ENCODE assay signal across 23 mouse cellular contexts in genomic region chr9:61175381-61175780, GRCm38 (mm10).
DNase-seq lines count a peak whose midpoint lies in the region; ATAC-seq and TF ChIP-seq lines count a peak whose summit lies in the region.
"Had no signal": no experiment of that assay in that cellular context is flagged by ENCODE, and none has a peak within 500 bp of the region (broad histone marks: within the 10 kb centered on the region; RNA-seq: fewer than 3 reads in every experiment).

No protein-coding gene starts in this region.

- no peak overlapping the region for H3K4me3 ChIP-seq in liver, adult 2 months (ENCODE audit: insufficient read depth, low read depth, low read length)
- no peak overlapping the region for H3K4me3 ChIP-seq in liver, embryonic 12.5 days
- no peak overlapping the region for H3K4me3 ChIP-seq in intestine, embryonic 15.5 days (replicated peaks)
- H3K4me3 ChIP-seq in intestine, postnatal 0 days (ENCODE audit: low read depth, low read length) = no peak overlapping the region
- H3K4me3 ChIP-seq: embryonic facial prominence, embryonic 10.5 days; embryonic facial prominence, embryonic 12.5 days; forebrain, embryonic 13.5 days; forebrain, embryonic 15.5 days had no signal

- H3K4me1 ChIP-seq in liver, adult 2 months (ENCODE audit: control insufficient read depth, insufficient read depth, low read length) = no peaks in the 10 kb centered on the region
- H3K4me1 ChIP-seq in liver, embryonic 12.5 days = no peaks in the 10 kb centered on the region
- H3K4me1 ChIP-seq in intestine, embryonic 15.5 days (replicated peaks) = no peaks in the 10 kb centered on the region
- H3K4me1 ChIP-seq in intestine, postnatal 0 days (replicated peaks; ENCODE audit: control insufficient read depth, insufficient read depth, low read length) = 0 out of 2 replicates have a peak, but pooled peaks cover 2% of the 10 kb centered on the region
- H3K4me1 ChIP-seq: embryonic facial prominence, embryonic 12.5 days; forebrain, embryonic 15.5 days had no signal

- no peak for TF ChIP-seq CTCF in liver, adult 2 months (IDR thresholded peaks at IDR 0.05; ENCODE audit: low read depth, low read length)
- TF ChIP-seq CTCF in intestine, postnatal 0 days (IDR thresholded peaks at IDR 0.05; ENCODE audit: low read depth) = no peak

- no peak overlapping the region for H3K4me2 ChIP-seq in liver, embryonic 12.5 days
- H3K4me2 ChIP-seq in intestine, embryonic 15.5 days (replicated peaks) = no peak overlapping the region
- H3K4me2 ChIP-seq in intestine, postnatal 0 days (replicated peaks; ENCODE audit: low read depth) = no peak overlapping the region
- H3K4me2 ChIP-seq: embryonic facial prominence, embryonic 12.5 days; forebrain, embryonic 13.5 days; forebrain, embryonic 15.5 days had no signal

- no peak for TF ChIP-seq POLR2A in liver, adult 2 months (IDR thresholded peaks at IDR 0.05; ENCODE audit: extremely low read depth, insufficient read depth, low read length)

- no peak overlapping the region for H3K9ac ChIP-seq in liver, adult 2 months (ENCODE audit: low read depth, low read length)
- H3K9ac ChIP-seq in liver, embryonic 12.5 days = no peak overlapping the region
- H3K9ac ChIP-seq in intestine, embryonic 15.5 days = no peak overlapping the region
- no peak overlapping the region for H3K9ac ChIP-seq in intestine, postnatal 0 days (ENCODE audit: low read depth, low read length)
- H3K9ac ChIP-seq: embryonic facial prominence, embryonic 12.5 days; forebrain, embryonic 13.5 days; forebrain, embryonic 15.5 days had no signal

- WGBS in liver, adult 2 months = 58% methylated on average over 2 of the region's 2 CpGs
- WGBS in liver, embryonic 12.5 days (ENCODE audit: insufficient replicate concordance) = 62% methylated on average over 2 of the region's 2 CpGs
- WGBS in intestine, embryonic 15.5 days = 88% methylated on average over 2 of the region's 2 CpGs
- 77% methylated on average over 2 of the region's 2 CpGs for WGBS in intestine, postnatal 0 days

- no peak for ATAC-seq in liver, embryonic 12.5 days
- 0 out of 2 replicates have a peak, but pooled peaks have one; percentile 51 for ATAC-seq in intestine, embryonic 15.5 days
- peak; percentile 49; the same call in 1 of the 2 replicates for ATAC-seq in intestine, postnatal 0 days
- ATAC-seq: activated CD4-positive, CD25-positive, alpha-beta regulatory T cell, adult 4 months; CD4-positive, CD25-positive, alpha-beta regulatory T cell, adult 4 months; forebrain, embryonic 13.5 days; forebrain, embryonic 15.5 days; Patski had no signal

- H3K27ac ChIP-seq in liver, adult 2 months (replicated peaks; ENCODE audit: insufficient read depth, low read depth, low read length) = no peak overlapping the region
- no peak overlapping the region for H3K27ac ChIP-seq in liver, embryonic 12.5 days
- H3K27ac ChIP-seq in intestine, embryonic 15.5 days = no peak overlapping the region
- H3K27ac ChIP-seq in intestine, postnatal 0 days (ENCODE audit: low read depth, low read length) = no peak overlapping the region
- H3K27ac ChIP-seq: embryonic facial prominence, embryonic 10.5 days; embryonic facial prominence, embryonic 12.5 days; forebrain, embryonic 13.5 days; forebrain, embryonic 15.5 days had no signal

- peak; percentile 86 for DNase-seq in liver, adult 2 months (ENCODE audit: extremely low read depth, low read depth, low spot score)
- no peak for DNase-seq in thymus, postnatal 25 days
- DNase-seq: adrenal gland, adult 8-10 months; adrenal gland, postnatal 14 days; adrenal gland, postnatal 36 days; B cell, adult 2 months; cerebellum, adult 11-12 months; cerebellum, adult 2 months; cerebellum, adult 9-10 months; cerebellum, postnatal 10 days; cerebellum, postnatal 25 days had no signal

- H3K27me3 ChIP-seq in liver, adult 2 months (ENCODE audit: control insufficient read depth, insufficient read depth, low read length) = no peaks in the 10 kb centered on the region
- H3K27me3 ChIP-seq in liver, embryonic 12.5 days (replicated peaks) = peaks cover 4% of the 10 kb centered on the region; the same call in 1 of the 2 replicates
- H3K27me3 ChIP-seq in intestine, embryonic 15.5 days (replicated peaks) = no peaks in the 10 kb centered on the region
- no peaks in the 10 kb centered on the region for H3K27me3 ChIP-seq in intestine, postnatal 0 days (replicated peaks; ENCODE audit: control insufficient read depth, insufficient read depth, low read length)
- H3K27me3 ChIP-seq: CH12.LX; forebrain, embryonic 15.5 days had no signal

- H3K79me2 ChIP-seq in liver, adult 2 months (ENCODE audit: control insufficient read depth, insufficient read depth, low read length) = no peaks in the 10 kb centered on the region

- H3K36me3 ChIP-seq in liver, adult 2 months (ENCODE audit: control insufficient read depth, insufficient read depth, low read length) = no peaks in the 10 kb centered on the region
- no peaks in the 10 kb centered on the region for H3K36me3 ChIP-seq in liver, embryonic 12.5 days
- no peaks in the 10 kb centered on the region for H3K36me3 ChIP-seq in intestine, embryonic 15.5 days
- H3K36me3 ChIP-seq in intestine, postnatal 0 days (ENCODE audit: control insufficient read depth, insufficient read depth) = no peaks in the 10 kb centered on the region
- H3K36me3 ChIP-seq: embryonic facial prominence, embryonic 10.5 days; embryonic facial prominence, embryonic 12.5 days; forebrain, embryonic 15.5 days; G1E had no signal

- H3K9me3 ChIP-seq in liver, embryonic 12.5 days (replicated peaks) = no peaks in the 10 kb centered on the region
- H3K9me3 ChIP-seq in intestine, embryonic 15.5 days = no peaks in the 10 kb centered on the region
- H3K9me3 ChIP-seq in intestine, postnatal 0 days (ENCODE audit: control insufficient read depth) = no peaks in the 10 kb centered on the region
- H3K9me3 ChIP-seq: embryonic facial prominence, embryonic 10.5 days; embryonic facial prominence, embryonic 12.5 days; forebrain, embryonic 13.5 days; forebrain, embryonic 15.5 days; G1E had no signal
